Mouse (Mus musculus): Measurements from ENCODE around the gene Mlec.

DNA sequence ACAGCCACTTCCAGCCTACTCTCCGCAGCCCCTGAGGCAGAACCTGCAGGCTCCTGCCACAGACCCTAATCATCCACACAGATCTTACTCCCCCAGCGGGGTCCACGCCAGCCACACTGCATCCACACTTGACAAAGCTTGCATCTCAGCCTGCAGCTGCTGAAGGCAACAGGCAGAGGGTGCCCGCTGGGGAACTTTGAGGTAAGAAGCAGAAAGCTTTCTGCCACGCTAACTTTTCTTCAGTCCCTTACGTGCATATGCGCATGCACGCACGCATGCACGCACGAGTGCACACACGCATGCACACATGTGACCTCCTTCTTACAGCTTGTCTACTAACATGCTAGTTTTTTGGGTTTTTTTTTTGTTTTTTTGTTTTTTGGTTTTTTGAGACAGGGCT lies 44.7 kb downstream of the Mlec start:
- TF ChIP-seq POLR2A (IDR thresholded peaks at IDR 0.05; ENCODE audit: insufficient read length, low read depth) = no peak
- no peak for TF ChIP-seq CEBPB (IDR thresholded peaks at IDR 0.05; ENCODE audit: insufficient read depth, poor library complexity, severe bottlenecking)
- no peak for TF ChIP-seq POLR2AphosphoS2 (IDR thresholded peaks at IDR 0.05; ENCODE audit: insufficient read length, low read depth)
- TF ChIP-seq MAX (IDR thresholded peaks at IDR 0.05; ENCODE audit: low read depth) = no peak
- no peak for TF ChIP-seq USF1 (IDR thresholded peaks at IDR 0.05; ENCODE audit: low read depth)
- TF ChIP-seq TCF12 (IDR thresholded peaks at IDR 0.05; ENCODE audit: insufficient read depth, poor library complexity, severe bottlenecking) = no peak
- no peak for TF ChIP-seq MYOG (IDR thresholded peaks at IDR 0.05; ENCODE audit: control insufficient read depth in 1 of 3, insufficient read depth in 1 of 3, insufficient read length in 2 of 3, low read depth in 2 of 3)
- no peak for TF ChIP-seq SRF (IDR thresholded peaks at IDR 0.05; ENCODE audit: control insufficient read depth, insufficient read length, low read depth)
- TF ChIP-seq E2F4 (IDR thresholded peaks at IDR 0.05; ENCODE audit: insufficient read depth) = no peak
- TF ChIP-seq TCF3 (IDR thresholded peaks at IDR 0.05; ENCODE audit: insufficient read length, low read depth) = no peak
- no peak for TF ChIP-seq REST (IDR thresholded peaks at IDR 0.05; ENCODE audit: insufficient read depth, insufficient read length)
- TF ChIP-seq MYOD1 (IDR thresholded peaks at IDR 0.05; ENCODE audit: control insufficient read depth in 1 of 3, insufficient read length in 2 of 3, low read depth in 2 of 3) = no peak

Measured in myocyte (in vitro differentiated cells).